Mouse (Mus musculus): ENCODE data around the gene Samsn1. TPM values are rescaled to one million over a fixed set of nuclear protein-coding genes. Genes with fewer than 3 reads are reported as not detected.

Gene Samsn1
- 1.4 and 2.2 TPM in 2 replicates for polyA plus RNA-seq (2015; fragmentation: Nextera tagmentation; extraction: Ambion mirVana)

DNA sequence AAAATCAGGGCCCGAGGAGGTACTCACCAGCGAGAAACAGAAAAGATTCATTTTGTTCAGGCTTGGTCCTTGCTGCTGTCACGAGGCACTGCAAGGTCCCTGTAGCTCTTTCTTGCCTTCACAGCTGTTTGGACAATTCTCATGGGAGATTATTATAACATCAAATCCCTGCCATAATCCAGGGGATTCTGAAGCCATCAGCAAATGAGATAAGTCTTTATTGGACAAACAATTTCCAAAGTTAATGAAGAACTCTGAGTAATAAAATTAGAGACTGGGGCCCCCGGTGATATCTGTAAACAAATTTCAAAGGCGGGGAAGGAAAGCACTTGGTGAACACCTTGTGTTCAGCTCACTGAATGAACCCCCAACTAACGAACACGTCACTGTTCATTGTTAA lies at the start of gene Samsn1:
Samsn1 (minus strand) TSS at position 101 of the 400 bp plus-strand sequence.
- no peak for ATAC-seq
- Histone ChIP-seq H3K27me3 (replicated peaks; ENCODE audit: control insufficient read depth, insufficient read depth, low read length) (no peaks in the 10 kb centered on the region), H3K27ac (ENCODE audit: low read length) (no peak within 1 kb of the TSS), H3K36me3 (ENCODE audit: control insufficient read depth, insufficient read depth) (no peaks in the 10 kb centered on the region), H3K4me1 (replicated peaks; ENCODE audit: control insufficient read depth, insufficient read depth, low read length) (no peaks in the 10 kb centered on the region), H3K4me2 (ENCODE audit: low read length) (no peak within 1 kb of the TSS), H3K4me3 (replicated peaks; ENCODE audit: low read length) (no peak within 1 kb of the TSS), H3K9me3 (ENCODE audit: control insufficient read depth, low read length) (no peaks in the 10 kb centered on the region), H3K9ac (replicated peaks; ENCODE audit: low read depth, low read length) (no peak within 1 kb of the TSS)
- 59% methylated on average over 7 of the region's 7 CpGs for WGBS

DNA sequence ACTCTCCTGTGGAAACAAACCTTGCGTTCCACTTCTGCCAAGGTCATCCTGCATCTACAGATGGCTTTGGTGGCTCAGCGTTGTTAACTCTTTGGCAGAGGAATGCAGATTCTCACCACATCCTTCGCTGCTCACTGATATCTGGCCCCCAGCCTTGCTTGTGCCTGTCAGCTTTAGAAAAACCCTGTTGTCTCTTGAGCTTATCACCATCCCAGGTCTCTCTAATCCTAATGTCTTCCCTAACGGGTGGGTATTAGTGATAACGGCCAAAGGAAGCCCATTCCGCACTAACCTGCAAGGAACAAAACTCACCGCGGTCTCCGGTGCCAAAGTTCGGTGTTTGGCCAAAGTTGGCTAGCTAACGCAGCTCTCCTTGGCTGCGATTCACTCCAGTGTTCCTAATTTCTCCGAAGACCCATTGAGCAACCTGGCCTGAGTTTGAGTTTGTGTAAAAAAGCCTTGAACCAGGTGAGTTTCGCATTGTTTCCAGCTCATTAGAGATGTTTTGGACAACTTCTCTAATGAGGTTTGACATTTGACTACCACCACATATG lies 44.1 kb upstream of the Samsn1 start:
- 88% methylated on average over 14 of the region's 14 CpGs for WGBS
- ATAC-seq: no peak

GRCm38 (mm10) chr16:76054976-76055375 lies 32.9 kb upstream of the Samsn1 start:
- H3K4me2 ChIP-seq (ENCODE audit: low read length): no peak overlapping the region
- H3K9ac ChIP-seq (replicated peaks; ENCODE audit: low read depth, low read length): no peak overlapping the region
- no peak overlapping the region for H3K4me3 ChIP-seq (replicated peaks; ENCODE audit: low read length)
- H3K27ac ChIP-seq (ENCODE audit: low read length): no peak overlapping the region
- H3K27me3 ChIP-seq (replicated peaks; ENCODE audit: control insufficient read depth, insufficient read depth, low read length): no peaks in the 10 kb centered on the region
- 93% methylated on average over 7 of the region's 7 CpGs for WGBS
- no peaks in the 10 kb centered on the region for H3K4me1 ChIP-seq (replicated peaks; ENCODE audit: control insufficient read depth, insufficient read depth, low read length)
- ATAC-seq: no peak
- no peaks in the 10 kb centered on the region for H3K9me3 ChIP-seq (ENCODE audit: control insufficient read depth, low read length)
- no peaks in the 10 kb centered on the region for H3K36me3 ChIP-seq (ENCODE audit: control insufficient read depth, insufficient read depth)

More for the DNA sequence above, 44.1 kb upstream of the Samsn1 start:
- Histone ChIP-seq H3K9ac (replicated peaks; ENCODE audit: low read depth, low read length) (no peak overlapping the region), H3K36me3 (ENCODE audit: control insufficient read depth, insufficient read depth) (no peaks in the 10 kb centered on the region), H3K4me1 (replicated peaks; ENCODE audit: control insufficient read depth, insufficient read depth, low read length) (no peaks in the 10 kb centered on the region), H3K27me3 (replicated peaks; ENCODE audit: control insufficient read depth, insufficient read depth, low read length) (no peaks in the 10 kb centered on the region), H3K27ac (ENCODE audit: low read length) (no peak overlapping the region), H3K4me2 (ENCODE audit: low read length) (no peak overlapping the region), H3K4me3 (replicated peaks; ENCODE audit: low read length) (no peak overlapping the region), H3K9me3 (ENCODE audit: control insufficient read depth, low read length) (no peaks in the 10 kb centered on the region)

GRCm38 (mm10) chr16:76054079-76054478 lies 32.0 kb upstream of the Samsn1 start:
- H3K36me3 ChIP-seq (ENCODE audit: control insufficient read depth, insufficient read depth): no peaks in the 10 kb centered on the region
- H3K27me3 ChIP-seq (replicated peaks; ENCODE audit: control insufficient read depth, insufficient read depth, low read length): no peaks in the 10 kb centered on the region
- no peak overlapping the region for H3K27ac ChIP-seq (ENCODE audit: low read length)
- no peak for ATAC-seq
- no peak overlapping the region for H3K4me3 ChIP-seq (replicated peaks; ENCODE audit: low read length)
- no peak overlapping the region for H3K4me2 ChIP-seq (ENCODE audit: low read length)
- no peaks in the 10 kb centered on the region for H3K9me3 ChIP-seq (ENCODE audit: control insufficient read depth, low read length)
- no peak overlapping the region for H3K9ac ChIP-seq (replicated peaks; ENCODE audit: low read depth, low read length)
- 93% methylated on average over 4 of the region's 4 CpGs for WGBS
- H3K4me1 ChIP-seq (replicated peaks; ENCODE audit: control insufficient read depth, insufficient read depth, low read length): no peaks in the 10 kb centered on the region

- H3K4me1 ChIP-seq (replicated peaks; ENCODE audit: control insufficient read depth, insufficient read depth, low read length): no peaks in the 10 kb centered on the region
- no peak overlapping the region for H3K4me3 ChIP-seq (replicated peaks; ENCODE audit: low read length)
- H3K27me3 ChIP-seq (replicated peaks; ENCODE audit: control insufficient read depth, insufficient read depth, low read length): no peaks in the 10 kb centered on the region
- H3K4me2 ChIP-seq (ENCODE audit: low read length): no peak overlapping the region
- 89% methylated on average over 8 of the region's 8 CpGs for WGBS
- no peak for ATAC-seq
- H3K9me3 ChIP-seq (ENCODE audit: control insufficient read depth, low read length): no peaks in the 10 kb centered on the region
- no peak overlapping the region for H3K9ac ChIP-seq (replicated peaks; ENCODE audit: low read depth, low read length)
- H3K36me3 ChIP-seq (ENCODE audit: control insufficient read depth, insufficient read depth): no peaks in the 10 kb centered on the region
- H3K27ac ChIP-seq (ENCODE audit: low read length): no peak overlapping the region
These were observed 31.5 kb upstream of the Samsn1 start for GRCm38 (mm10) chr16:76053537-76053936.

DNA sequence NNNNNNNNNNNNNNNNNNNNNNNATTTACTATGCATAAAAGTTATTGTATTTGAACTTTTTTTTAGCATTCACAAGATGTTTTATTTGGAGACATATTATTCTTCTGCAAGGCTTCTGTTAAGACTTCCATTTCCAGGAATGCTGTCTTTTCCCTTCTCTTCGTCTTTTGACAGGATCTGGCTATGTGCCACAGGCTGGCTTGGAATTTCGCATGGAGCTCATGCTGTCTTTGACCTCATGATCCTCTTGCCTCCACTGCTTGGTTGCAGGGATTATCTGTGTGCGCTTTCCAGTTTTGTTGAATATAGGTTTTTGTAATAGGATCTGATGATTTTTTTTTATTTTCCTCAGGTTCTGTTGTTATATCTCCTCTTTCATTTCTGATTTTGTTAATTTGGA lies 25.0 kb upstream of the Samsn1 start:
- Histone ChIP-seq H3K4me2 (ENCODE audit: low read length) (no peak overlapping the region), H3K4me1 (replicated peaks; ENCODE audit: control insufficient read depth, insufficient read depth, low read length) (no peaks in the 10 kb centered on the region), H3K36me3 (ENCODE audit: control insufficient read depth, insufficient read depth) (no peaks in the 10 kb centered on the region), H3K27ac (ENCODE audit: low read length) (no peak overlapping the region), H3K4me3 (replicated peaks; ENCODE audit: low read length) (no peak overlapping the region), H3K9ac (replicated peaks; ENCODE audit: low read depth, low read length) (no peak overlapping the region), H3K27me3 (replicated peaks; ENCODE audit: control insufficient read depth, insufficient read depth, low read length) (no peaks in the 10 kb centered on the region), H3K9me3 (ENCODE audit: control insufficient read depth, low read length) (no peaks in the 10 kb centered on the region)
- 57% methylated on average over 3 of the region's 3 CpGs for WGBS
- ATAC-seq: no peak

DNA sequence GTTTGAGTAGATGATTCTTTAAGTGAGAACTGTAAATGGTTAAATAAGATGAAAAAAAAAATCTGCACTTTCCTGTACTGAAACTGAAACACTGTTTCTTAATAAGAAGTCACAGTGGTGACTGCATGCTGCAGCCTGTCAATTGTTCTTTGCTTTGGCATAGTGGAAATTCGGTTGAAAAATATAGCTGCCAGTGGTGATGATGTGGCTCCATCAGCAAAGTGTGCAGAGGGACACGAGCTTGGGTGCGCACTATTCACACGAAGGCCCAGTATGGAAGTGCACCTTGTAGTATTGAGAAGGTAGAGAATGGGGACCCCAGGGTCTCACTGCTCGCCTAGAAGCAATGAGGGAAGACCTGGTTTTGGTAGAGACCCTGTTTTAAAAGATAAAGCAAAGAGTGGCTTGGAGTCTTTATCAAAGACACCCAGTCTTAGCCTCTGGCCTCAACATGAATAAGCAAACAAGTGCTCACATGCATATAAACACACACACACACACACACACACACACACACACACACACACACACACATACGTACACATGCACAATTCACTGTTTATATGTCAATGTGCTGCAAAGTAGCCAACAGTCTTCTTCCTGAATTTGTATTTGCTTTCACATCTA lies 18.4 kb upstream of the Samsn1 start:
- no peaks in the 10 kb centered on the region for H3K36me3 ChIP-seq (ENCODE audit: control insufficient read depth, insufficient read depth)
- H3K27ac ChIP-seq (ENCODE audit: low read length): no peak overlapping the region
- 87% methylated on average over 6 of the region's 6 CpGs for WGBS
- no peak overlapping the region for H3K9ac ChIP-seq (replicated peaks; ENCODE audit: low read depth, low read length)
- no peak overlapping the region for H3K4me3 ChIP-seq (replicated peaks; ENCODE audit: low read length)
- H3K4me2 ChIP-seq (ENCODE audit: low read length): no peak overlapping the region
- H3K4me1 ChIP-seq (replicated peaks; ENCODE audit: control insufficient read depth, insufficient read depth, low read length): no peaks in the 10 kb centered on the region
- no peaks in the 10 kb centered on the region for H3K27me3 ChIP-seq (replicated peaks; ENCODE audit: control insufficient read depth, insufficient read depth, low read length)
- no peak for ATAC-seq
- H3K9me3 ChIP-seq (ENCODE audit: control insufficient read depth, low read length): no peaks in the 10 kb centered on the region

DNA sequence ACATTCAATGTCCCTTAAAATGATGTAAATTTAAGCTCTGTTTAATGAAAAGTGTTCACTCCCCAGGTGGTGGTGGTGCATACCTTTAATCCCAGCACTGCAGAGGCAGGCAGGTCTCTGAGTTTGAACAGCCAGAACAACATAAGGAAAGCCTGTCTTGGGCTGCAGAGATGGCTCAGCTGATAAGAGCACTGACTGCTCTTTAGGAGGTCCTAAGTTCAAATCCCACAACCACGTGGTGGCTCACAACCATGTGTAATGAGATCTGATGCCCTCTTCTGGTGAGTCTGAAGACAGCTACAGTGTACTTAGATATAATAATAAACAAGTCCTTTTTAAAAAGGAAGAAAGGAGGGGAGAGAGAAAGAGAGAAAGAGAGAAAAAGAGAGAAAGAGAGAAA lies 2.9 kb downstream of the Samsn1 start:
- H3K36me3 ChIP-seq (ENCODE audit: control insufficient read depth, insufficient read depth): no peaks in the 10 kb centered on the region
- 54% methylated on average over 1 of the region's 1 CpGs for WGBS
- H3K4me1 ChIP-seq (replicated peaks; ENCODE audit: control insufficient read depth, insufficient read depth, low read length): no peaks in the 10 kb centered on the region
- no peak overlapping the region for H3K4me2 ChIP-seq (ENCODE audit: low read length)
- H3K27ac ChIP-seq (ENCODE audit: low read length): no peak overlapping the region
- H3K27me3 ChIP-seq (replicated peaks; ENCODE audit: control insufficient read depth, insufficient read depth, low read length): no peaks in the 10 kb centered on the region
- no peak overlapping the region for H3K4me3 ChIP-seq (replicated peaks; ENCODE audit: low read length)
- H3K9me3 ChIP-seq (ENCODE audit: control insufficient read depth, low read length): no peaks in the 10 kb centered on the region
- H3K9ac ChIP-seq (replicated peaks; ENCODE audit: low read depth, low read length): no peak overlapping the region
- no peak for ATAC-seq

DNA sequence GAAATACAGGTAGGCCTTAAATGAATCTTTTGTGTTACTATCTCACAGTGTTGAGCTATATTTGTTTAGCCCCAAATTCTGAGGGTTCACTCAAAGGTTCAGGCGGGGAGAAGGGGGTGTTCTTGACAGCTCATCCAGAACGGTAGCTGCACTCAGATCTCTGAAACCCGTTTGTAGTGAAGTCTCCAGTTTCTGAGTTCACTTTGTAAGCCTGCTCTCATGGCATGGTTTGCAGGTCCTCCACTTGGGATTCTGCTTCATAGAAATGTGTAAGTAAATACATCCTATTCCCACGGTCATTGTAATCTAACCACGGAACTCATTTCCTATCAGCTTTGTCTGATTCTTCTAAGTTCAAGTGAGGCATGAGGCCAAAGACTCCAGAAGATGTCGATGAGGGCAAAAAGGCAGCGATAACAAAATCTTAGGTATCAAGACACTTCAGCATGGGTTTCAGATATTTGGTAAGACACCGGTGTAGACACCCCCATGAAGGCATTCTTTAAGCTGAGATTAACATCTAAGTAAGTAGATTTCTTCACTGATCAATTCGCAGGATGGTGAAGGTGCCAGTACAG lies 18.2 kb downstream of the Samsn1 start:
- 94% methylated on average over 9 of the region's 9 CpGs for WGBS
- H3K27ac ChIP-seq (ENCODE audit: low read length): no peak overlapping the region
- no peaks in the 10 kb centered on the region for H3K9me3 ChIP-seq (ENCODE audit: control insufficient read depth, low read length)
- no peak for ATAC-seq
- H3K36me3 ChIP-seq (ENCODE audit: control insufficient read depth, insufficient read depth): no peaks in the 10 kb centered on the region
- H3K4me1 ChIP-seq (replicated peaks; ENCODE audit: control insufficient read depth, insufficient read depth, low read length): no peaks in the 10 kb centered on the region; the same call in 1 of the 2 replicates
- H3K27me3 ChIP-seq (replicated peaks; ENCODE audit: control insufficient read depth, insufficient read depth, low read length): no peaks in the 10 kb centered on the region
- no peak overlapping the region for H3K4me3 ChIP-seq (replicated peaks; ENCODE audit: low read length)
- H3K9ac ChIP-seq (replicated peaks; ENCODE audit: low read depth, low read length): no peak overlapping the region
- no peak overlapping the region for H3K4me2 ChIP-seq (ENCODE audit: low read length)
